Mouse (Mus musculus) lung, adult 2 months (tissue): Measurements from ENCODE around the gene Cab39l.

ENCODE experiments used
- CTCF ChIP-seq: fragments of 200-500 bp; IDR thresholded peaks from 2 replicates; pipeline ENCODE4 v1.5.1; 2011; ENCODE audit warnings: mild to moderate bottlenecking, low read length, control low read depth; ENCODE audit not compliant: insufficient read depth
- POLR2A ChIP-seq: fragments of 200-500 bp; IDR thresholded peaks from 2 replicates; pipeline ENCODE4 v1.6.1; 2011; ENCODE audit warnings: low read depth, mild to moderate bottlenecking, control low read depth, low read length, borderline replicate concordance; ENCODE audit errors: extremely low read depth

DNA sequence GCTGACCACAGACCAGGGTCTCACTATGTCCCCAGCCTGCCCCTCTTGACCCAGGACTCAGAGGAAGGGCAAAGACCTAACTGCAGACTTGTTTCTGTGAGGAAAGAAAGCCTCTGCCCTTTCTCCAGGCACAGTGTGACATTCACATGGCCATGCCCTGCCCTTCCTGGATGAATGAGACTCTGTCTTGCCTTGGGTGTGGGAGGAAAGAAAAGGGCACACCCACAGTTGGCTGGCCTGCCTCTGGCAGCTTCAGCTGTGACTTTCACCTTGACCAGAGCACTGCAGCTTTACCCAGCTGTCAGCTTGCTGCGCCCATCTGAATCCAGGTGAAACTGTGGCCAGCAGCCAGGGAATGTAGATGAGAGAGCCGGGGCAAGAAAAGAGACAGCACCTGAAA is 110.1 kb downstream of the Cab39l start:
- TF ChIP-seq CTCF = no peak
- TF ChIP-seq POLR2A = no peak
